Mouse (Mus musculus): Measurements from ENCODE around the gene Hoxc12.

DNA sequence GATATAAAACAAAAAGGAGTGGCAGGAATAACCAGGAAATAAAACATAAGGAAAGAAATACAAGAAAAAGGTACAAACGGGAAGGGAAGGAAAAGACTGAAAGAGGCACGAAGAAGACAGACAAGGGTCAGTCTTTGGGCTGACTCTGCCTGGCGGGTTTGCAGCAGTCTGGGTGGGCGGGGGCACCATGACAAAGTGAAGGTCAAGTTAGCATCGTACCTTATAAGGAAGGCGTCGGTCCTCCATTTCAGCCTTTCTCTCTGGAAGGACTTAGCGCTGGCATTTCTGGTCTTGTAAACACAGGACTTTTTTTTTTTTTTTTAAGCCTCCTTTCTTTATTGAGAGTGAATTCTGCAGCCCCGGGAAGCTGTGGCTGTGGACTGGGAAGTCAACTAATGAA, 10.7 kb downstream of the Hoxc12 start:
- TF ChIP-seq CTCF (IDR thresholded peaks at IDR 0.05) = no peak
- TF ChIP-seq EP300 (IDR thresholded peaks at IDR 0.05) = no peak

Data from lung, postnatal 0 days (tissue).